Mouse (Mus musculus) lung, adult 2 months (tissue): ENCODE measurements around the gene Pde6c.

Experiments
- CTCF ChIP-seq: fragments of 200-500 bp; IDR thresholded peaks from 2 replicates; pipeline ENCODE4 v1.5.1; 2011; ENCODE audit warnings: mild to moderate bottlenecking, low read length, control low read depth; ENCODE audit not compliant: insufficient read depth
- POLR2A ChIP-seq: fragments of 200-500 bp; IDR thresholded peaks from 2 replicates; pipeline ENCODE4 v1.6.1; 2011; ENCODE audit warnings: low read depth, mild to moderate bottlenecking, control low read depth, low read length, borderline replicate concordance; ENCODE audit errors: extremely low read depth

- TF ChIP-seq CTCF, result no peak
- TF ChIP-seq POLR2A, result no peak
Observed at GRCm38 (mm10) chr19:38223356-38223904, 90.8 kb downstream of the Pde6c start.
